Mouse (Mus musculus) gastrocnemius, postnatal 10 days (tissue): ENCODE data around the gene Ivns1abp. TPM values are rescaled to one million over a fixed set of nuclear protein-coding genes. Genes with fewer than 3 reads are reported as not detected.
"Not testable (repeated sequence)": the region's sequence is repeated elsewhere in the genome, so short reads cannot be mapped to it uniquely, and the experiment has no call there.

Experiments
- DNase-seq: peaks from one replicate; pipeline ENCODE4 v3.0.0; 2021; ENCODE audit warnings: mixed read lengths
- total RNA-seq, 2 experiments: library from RNA; stranded (reverse); gene quantifications; 2 replicates each; pipeline ENCODE4 v1.2.3; 2021

The Ivns1abp gene
- total RNA-seq, 2 experiments from 2014 or later = 107 to 127 TPM

- no peak for DNase-seq
Observed at GRCm38 (mm10) chr1:151341321-151342044, 2.8 kb upstream of the Ivns1abp start.

DNA sequence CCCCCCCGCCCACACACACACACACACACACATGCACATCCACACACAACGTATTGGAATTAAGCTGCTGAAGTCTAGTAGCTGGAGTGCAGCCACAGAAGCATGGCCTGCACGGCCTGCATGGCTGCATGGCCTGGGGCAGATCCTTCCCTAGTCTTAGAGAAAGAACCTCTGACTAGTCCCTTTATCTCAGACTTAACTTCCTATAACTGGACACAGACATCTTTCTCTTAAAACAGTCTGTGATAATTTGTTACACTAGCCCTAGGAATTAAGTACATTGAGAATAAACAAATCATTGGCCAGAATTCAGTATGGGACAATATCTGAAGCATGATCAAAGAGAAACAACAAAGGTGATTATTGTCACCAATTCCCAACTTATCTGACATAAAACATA lies 2.0 kb upstream of the Ivns1abp start:
- DNase-seq = no peak

- no peak for DNase-seq
Observed at GRCm38 (mm10) chr1:151342968-151343367, 1.3 kb upstream of the Ivns1abp start.

GRCm38 (mm10) chr1:151343571-151344282 lies 550 bp upstream of the Ivns1abp start:
- DNase-seq = no peak

- peak; percentile 96 for DNase-seq
Observed at GRCm38 (mm10) chr1:151345109-151345862, 1.0 kb downstream of the Ivns1abp start.

GRCm38 (mm10) chr1:151345863-151346195 lies 1.6 kb downstream of the Ivns1abp start:
- no peak for DNase-seq

DNA sequence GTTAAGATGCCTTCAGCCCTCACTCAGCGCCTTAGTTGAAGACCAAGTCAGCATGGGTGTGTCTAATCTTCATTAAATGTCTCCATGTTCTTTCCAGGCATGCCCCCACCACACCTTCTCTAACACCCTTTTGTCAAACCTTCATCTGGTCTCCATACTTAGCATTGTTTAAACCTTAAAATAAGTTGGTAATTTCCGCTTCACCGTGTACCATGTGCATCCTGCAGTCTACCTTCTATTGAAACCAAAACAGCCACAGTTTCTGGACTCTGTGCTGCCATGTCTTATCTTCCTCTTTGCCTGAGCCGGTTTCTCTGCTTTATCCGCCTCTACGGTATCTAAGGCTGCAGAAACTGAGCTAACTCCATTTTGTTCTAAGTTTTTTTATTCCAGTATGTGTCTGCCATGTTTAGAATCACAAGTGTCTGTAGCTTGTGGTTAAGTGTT lies 2.4 kb downstream of the Ivns1abp start:
- no peak for DNase-seq

GRCm38 (mm10) chr1:151348293-151348692 lies 4.0 kb downstream of the Ivns1abp start:
- not testable (repeated sequence) for DNase-seq

- DNase-seq = no peak
Observed at GRCm38 (mm10) chr1:151352911-151353310, 8.6 kb downstream of the Ivns1abp start.

GRCm38 (mm10) chr1:151355994-151356393 lies 11.7 kb downstream of the Ivns1abp start:
- no peak for DNase-seq

DNA sequence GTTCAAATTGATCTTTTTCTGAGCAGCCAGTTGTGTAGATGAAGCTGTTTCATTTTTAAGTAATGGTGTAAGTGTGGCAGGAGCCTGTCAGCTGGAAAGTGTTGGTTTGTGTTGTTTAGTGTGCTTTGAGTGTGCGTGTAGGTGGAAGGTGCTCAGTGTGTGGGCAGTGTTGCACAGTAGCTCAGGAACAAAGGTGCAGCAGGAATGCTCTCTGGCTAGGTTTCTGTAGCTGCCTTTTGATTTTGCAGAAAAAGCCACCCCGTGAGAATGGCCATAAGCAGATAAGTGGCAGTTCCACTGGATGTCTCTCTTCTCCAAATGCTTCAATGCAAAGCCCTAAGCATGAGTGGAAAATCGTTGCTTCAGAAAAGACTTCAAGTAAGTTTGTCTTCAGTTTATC lies 15.1 kb downstream of the Ivns1abp start:
- no peak for DNase-seq

- DNase-seq = no peak
Observed at GRCm38 (mm10) chr1:151366944-151367605, 22.8 kb downstream of the Ivns1abp start.

DNA sequence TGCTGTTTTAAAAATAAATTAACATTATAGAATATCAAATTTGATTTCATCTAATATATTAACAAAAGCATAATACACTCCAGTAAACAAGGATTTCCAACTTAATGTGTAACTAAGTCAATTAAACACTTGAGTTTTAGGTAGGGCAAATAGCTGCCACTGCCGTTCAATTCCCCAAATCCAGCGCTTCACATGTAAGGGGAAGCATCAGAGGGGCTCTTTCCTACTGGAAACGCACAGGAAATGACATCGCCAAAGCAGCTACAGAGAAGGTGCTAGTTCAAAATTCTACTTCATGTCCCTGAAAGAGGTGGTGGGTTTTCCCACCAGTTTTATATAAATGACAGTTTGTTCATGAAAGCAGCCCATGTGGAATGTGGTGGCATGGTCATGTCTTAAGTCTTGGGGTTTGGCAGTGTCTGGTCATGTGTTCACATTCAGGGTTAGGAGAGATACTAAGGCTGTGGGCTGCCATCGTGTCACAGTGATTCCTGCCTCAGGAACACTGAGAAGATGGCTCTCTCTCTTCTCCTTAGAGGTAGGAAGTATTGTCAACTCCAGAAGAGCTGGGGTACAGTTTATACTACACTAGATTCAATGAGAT lies 23.5 kb downstream of the Ivns1abp start:
- no peak for DNase-seq

DNA sequence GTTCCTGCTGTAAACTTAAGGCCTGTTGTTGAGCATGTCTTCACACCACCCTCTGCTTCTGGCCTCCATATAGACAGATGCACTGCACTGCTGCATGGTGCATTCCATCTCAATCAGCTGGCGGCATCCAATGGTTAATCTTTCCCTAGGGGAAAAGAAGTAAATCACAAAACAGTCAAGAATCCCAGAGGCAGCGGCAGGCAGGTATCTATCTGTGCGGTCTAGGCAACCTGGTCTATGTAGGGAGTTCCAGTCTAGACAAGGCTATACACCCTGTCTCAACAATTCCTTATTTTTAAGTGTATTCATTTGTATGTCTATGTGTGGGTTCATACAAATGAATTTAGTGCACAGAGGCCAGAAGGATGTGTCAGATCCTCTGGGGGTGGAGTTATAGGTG lies 24.2 kb downstream of the Ivns1abp start:
- no peak for DNase-seq

DNA sequence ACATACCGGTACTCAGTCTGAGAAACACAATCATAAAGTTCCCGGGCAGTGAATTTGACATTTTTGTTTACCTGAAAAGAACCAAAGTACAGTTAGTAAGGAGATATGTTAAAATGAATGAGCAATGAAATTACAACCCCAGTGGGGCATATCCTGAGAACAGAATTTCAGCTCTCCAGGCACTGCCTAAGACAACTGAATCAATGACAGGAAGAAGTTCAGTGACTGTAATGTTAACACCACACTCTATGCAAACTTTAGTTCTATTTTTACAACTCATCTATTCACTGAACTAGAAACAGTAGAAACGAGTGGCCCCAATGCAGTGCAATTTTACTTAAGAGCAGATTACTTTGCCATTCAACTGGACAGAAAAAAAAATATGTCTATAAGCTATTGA lies 26.3 kb downstream of the Ivns1abp start:
- DNase-seq = no peak

DNA sequence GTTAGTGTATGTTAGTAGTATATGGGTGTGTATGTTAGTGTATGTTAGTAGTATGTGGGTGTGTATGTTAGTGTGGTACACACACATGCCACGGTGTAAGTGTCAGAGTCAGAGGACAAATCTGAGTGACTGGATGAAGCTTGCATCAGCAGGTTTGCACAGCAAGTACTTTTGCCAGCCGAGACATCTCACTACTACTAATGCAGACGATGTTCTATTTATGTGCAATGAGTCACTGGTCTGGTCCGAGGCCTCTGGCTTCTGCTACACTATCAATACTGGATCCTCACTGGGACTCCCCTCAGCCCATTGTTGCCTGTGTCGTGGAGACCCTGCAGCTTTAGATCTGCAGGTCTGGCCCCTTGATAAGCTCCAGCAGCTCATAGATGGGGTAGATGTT lies 27.3 kb downstream of the Ivns1abp start:
- no peak for DNase-seq

- DNase-seq = no peak
Observed at GRCm38 (mm10) chr1:151372823-151373222, 28.5 kb downstream of the Ivns1abp start.

GRCm38 (mm10) chr1:151377353-151377752 lies 33.1 kb downstream of the Ivns1abp start:
- DNase-seq = no peak

GRCm38 (mm10) chr1:151390029-151390428 lies 45.8 kb downstream of the Ivns1abp start:
- peak; percentile 8 for DNase-seq

DNA sequence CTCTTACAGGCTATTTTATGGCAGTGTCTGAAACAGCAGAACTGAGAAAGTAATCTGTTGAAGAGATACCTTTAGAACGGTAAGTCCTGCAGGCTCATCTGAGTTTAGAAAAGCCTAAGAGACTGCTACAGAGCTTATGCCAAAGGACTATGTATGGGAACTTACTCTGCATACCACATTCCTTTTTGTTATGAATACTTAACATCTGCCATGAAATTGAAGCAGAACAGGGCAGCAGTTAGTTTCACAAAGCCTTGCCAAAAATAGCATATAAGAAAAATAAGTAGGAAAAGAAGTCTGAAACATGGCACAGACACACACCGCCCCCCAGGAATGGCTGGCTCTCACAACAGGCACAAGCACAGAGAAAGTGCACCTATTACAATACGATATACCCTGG lies 65.5 kb downstream of the Ivns1abp start:
- no peak for DNase-seq
